Mouse (Mus musculus) ES-E14 (cell line): ENCODE measurements around the gene Styx.

Experiments
- CHD2 ChIP-seq: IDR thresholded peaks from 2 replicates; pipeline ENCODE4 v1.6.1; 2014; ENCODE audit warnings: mild to moderate bottlenecking, low read depth, low read length, inconsistent platforms
- MAFK ChIP-seq: IDR thresholded peaks from 2 replicates; pipeline ENCODE4 v1.6.1; 2014; ENCODE audit warnings: mild to moderate bottlenecking, low read depth, low read length, inconsistent platforms; ENCODE audit not compliant: insufficient read depth

DNA sequence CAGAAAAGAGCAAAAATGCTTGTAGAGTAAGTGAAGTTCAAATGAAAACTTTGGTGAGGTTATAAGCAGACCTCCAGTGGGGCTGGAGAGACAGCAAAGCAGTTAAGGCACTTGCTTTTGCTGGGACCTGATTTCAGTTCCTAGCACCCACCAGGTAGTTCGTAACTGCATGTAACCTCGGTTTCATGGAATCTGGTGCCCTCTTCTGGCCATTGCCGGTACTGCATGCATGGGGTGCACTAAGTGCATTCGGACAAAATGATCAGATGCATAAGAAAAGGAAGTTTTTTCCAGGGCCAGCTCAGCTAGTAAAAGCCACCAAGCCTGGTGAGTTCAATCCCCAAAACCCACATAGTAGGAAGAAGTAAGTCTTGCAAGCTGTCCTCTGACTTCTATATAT is 81.1 kb downstream of the Styx start:
- no peak for TF ChIP-seq CHD2
- TF ChIP-seq MAFK, result no peak
